Mouse (Mus musculus) liver, embryonic 14.5 days (tissue): Measurements from ENCODE around the gene Ssr1. TPM values are rescaled to one million over a fixed set of nuclear protein-coding genes. Genes with fewer than 3 reads are reported as not detected.

Source experiments
- ATAC-seq: fragments of 200-750 bp; cut with Nextera tagmentation; 2 replicates; pipeline ENCODE4 v1.8.0; 2017; ENCODE audit warnings: moderate number of reproducible peaks, mild to moderate bottlenecking, moderate library complexity; ENCODE audit not compliant: insufficient read depth
- DNase-seq, 3 experiments: peaks; one replicate each; pipeline ENCODE4 v3.0.0-alpha.2; 2012 to 2013; ENCODE audit warnings: low read depth in 3 of 3, low spot score in 3 of 3
- H3K27ac ChIP-seq: fragments of 300-500 bp; sonication (generic); 2 replicates; pipeline ENCODE4 v1.5.1; 2014; ENCODE audit warnings: moderate library complexity, mild to moderate bottlenecking, control low read depth, inconsistent platforms
- H3K27me3 ChIP-seq: fragments of 300-500 bp; sonication (generic); 2 replicates; pipeline ENCODE4 v1.6.1; 2014; ENCODE audit warnings: mild to moderate bottlenecking, low read length, moderate library complexity; ENCODE audit not compliant: control insufficient read depth, insufficient read depth
- H3K36me3 ChIP-seq: fragments of 300-500 bp; sonication (generic); replicated peaks from 2 replicates; pipeline ENCODE4 v1.6.1; 2014; ENCODE audit warnings: low read depth; ENCODE audit not compliant: control insufficient read depth, insufficient read depth
- H3K4me1 ChIP-seq, 2 experiments: fragments of 200-500 bp in 1 of 2; fragments of 300-500 bp in 1 of 2; sonication (generic) in 1 of 2; replicated peaks; 2 replicates each; pipeline ENCODE4 v1.6.1; 2012 to 2014; ENCODE audit warnings: antibody characterized with exemption in 1 of 2, inconsistent platforms in 1 of 2, low read length in 1 of 2; ENCODE audit not compliant: control insufficient read depth in 2 of 2, insufficient read depth in 2 of 2
- H3K4me2 ChIP-seq: fragments of 300-500 bp; sonication (generic); 2 replicates; pipeline ENCODE4 v1.6.1; 2014; ENCODE audit warnings: low read depth, mild to moderate bottlenecking, control low read depth, moderate library complexity
- H3K4me3 ChIP-seq, 2 experiments: fragments of 200-500 bp in 1 of 2; fragments of 300-500 bp in 1 of 2; sonication (generic) in 1 of 2; 2 replicates each; pipeline ENCODE4 v1.5.1; 2012 to 2014; ENCODE audit warnings: low read depth in 2 of 2, low read length in 2 of 2, mild to moderate bottlenecking in 2 of 2, control low read depth in 1 of 2, inconsistent platforms in 1 of 2, moderate library complexity in 1 of 2; ENCODE audit not compliant: insufficient read depth in 1 of 2
- H3K9ac ChIP-seq: fragments of 300-500 bp; sonication (generic); replicated peaks from 2 replicates; pipeline ENCODE4 v1.6.1; 2014; ENCODE audit warnings: mild to moderate bottlenecking, control low read depth, moderate library complexity
- H3K9me3 ChIP-seq: fragments of 300-500 bp; sonication (generic); 2 replicates; pipeline ENCODE4 v1.6.1; 2016; ENCODE audit warnings: low read length, mixed read lengths; ENCODE audit not compliant: control insufficient read depth
- CTCF ChIP-seq: IDR thresholded peaks from 2 replicates; pipeline ENCODE4 v1.5.1; 2016; ENCODE audit warnings: antibody characterized with exemption, low read depth, control low read depth
- EP300 ChIP-seq: IDR thresholded peaks from 2 replicates; pipeline ENCODE4 v1.6.1; 2016; ENCODE audit warnings: antibody characterized with exemption, low read depth
- WGBS: fragments of 180-500 bp; shearing (Covaris S2); extraction: QIAGEN DNeasy Blood & Tissue Kit; methylation state at CpG from one replicate; pipeline ENCODE4 v1.1.7; 2014; ENCODE audit not compliant: insufficient replicate concordance; 5-methylcytosine and 5-hydroxymethylcytosine counted together
- polyA plus RNA-seq, 2 experiments: library from polyadenylated mRNA; depleted of rRNA in 1 of 2; stranded (reverse) in 1 of 2; unstranded in 1 of 2; fragments of >200 nt; fragmentation: Nextera tagmentation in 1 of 2; extraction: Ambion mirVana in 1 of 2; gene quantifications; 2 replicates each; pipeline versions ENCODE4 v1.2.1 to v1.2.3; 2012 to 2014

The Ssr1 gene
- polyA plus RNA-seq, 2 experiments: 17.0 to 74.3 TPM

- Histone ChIP-seq H3K4me1 (peaks cover 0 to 8% of the 10 kb centered on the region in 2 experiments; a peak in 2 of 4 replicates), H3K4me2 (no peak overlapping the region), H3K9me3 (no peaks in the 10 kb centered on the region), H3K27me3 (no peaks in the 10 kb centered on the region), H3K27ac (no peak overlapping the region), H3K9ac (no peak overlapping the region), H3K4me3 (no peak overlapping the region), H3K36me3 (peaks cover 28% of the 10 kb centered on the region)
- no peak for DNase-seq
- no peak for TF ChIP-seq EP300
- TF ChIP-seq CTCF: no peak
- WGBS: 77% methylated on average over 6 of the region's 6 CpGs
- ATAC-seq: no peak
These were observed 20.0 kb downstream of the Ssr1 start for GRCm38 (mm10) chr13:37974036-37974435.

DNA sequence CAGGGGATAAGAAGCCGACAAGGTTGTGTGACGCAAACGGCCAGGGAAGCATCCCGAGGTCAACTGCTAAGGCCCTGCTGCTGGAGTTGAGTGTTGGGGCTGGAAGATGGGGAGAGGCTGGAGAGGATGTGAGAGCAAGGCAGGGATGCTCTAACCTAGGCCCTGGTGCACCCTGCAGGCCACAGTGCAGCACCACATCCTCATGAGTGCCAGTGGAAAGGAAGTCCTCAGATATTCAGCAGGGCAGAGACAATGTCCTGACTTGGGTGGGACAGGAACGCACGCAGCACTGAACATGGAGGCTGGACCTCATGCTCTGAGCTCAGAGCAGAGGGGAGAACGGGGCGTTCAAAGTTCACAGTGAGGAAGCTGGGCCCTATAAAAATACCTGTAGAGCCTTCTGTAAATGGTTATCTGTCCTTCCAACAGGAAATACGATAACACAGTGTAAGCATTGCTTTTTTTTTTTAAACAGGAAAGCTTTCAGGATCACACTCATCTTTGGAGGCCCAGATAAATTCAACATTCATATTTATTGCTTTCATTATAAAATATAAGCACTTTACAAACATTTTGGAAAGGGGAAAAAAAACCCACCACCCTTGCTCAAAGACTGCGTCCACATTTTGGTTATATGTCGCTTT is 23.0 kb downstream of the Ssr1 start:
- Histone ChIP-seq H3K9me3 (no peaks in the 10 kb centered on the region), H3K27me3 (no peaks in the 10 kb centered on the region), H3K9ac (no peak overlapping the region), H3K4me3 (no peak overlapping the region), H3K36me3 (peaks cover 3% of the 10 kb centered on the region; the same call in 1 of the 2 replicates), H3K4me1 (peaks cover 3 to 13% of the 10 kb centered on the region in 2 experiments), H3K4me2 (no peak overlapping the region), H3K27ac (no peak overlapping the region)
- DNase-seq (no peak), ATAC-seq (no peak)
- WGBS: 64% methylated on average over 11 of the region's 11 CpGs
- TF ChIP-seq EP300 (no peak), CTCF (peak; percentile 52)

GRCm38 (mm10) chr13:37969988-37970387 is 24.0 kb downstream of the Ssr1 start:
- no peak overlapping the region for H3K4me3 ChIP-seq
- no peak overlapping the region for H3K4me2 ChIP-seq
- no peak for ATAC-seq
- H3K36me3 ChIP-seq: no peaks in the 10 kb centered on the region; the same call in 1 of the 2 replicates
- H3K9ac ChIP-seq: no peak overlapping the region
- no peaks in the 10 kb centered on the region for H3K27me3 ChIP-seq
- WGBS: 50% methylated on average over 8 of the region's 8 CpGs
- H3K27ac ChIP-seq: no peak overlapping the region
- TF ChIP-seq EP300: no peak
- no peak for TF ChIP-seq CTCF
- DNase-seq: no peak
- peaks cover 11 to 23% of the 10 kb centered on the region in 2 experiments for H3K4me1 ChIP-seq
- no peaks in the 10 kb centered on the region for H3K9me3 ChIP-seq

GRCm38 (mm10) chr13:37969337-37969736 is 24.7 kb downstream of the Ssr1 start:
- Histone ChIP-seq H3K9ac (no peak overlapping the region), H3K9me3 (no peaks in the 10 kb centered on the region), H3K4me3 (no peak overlapping the region), H3K36me3 (no peaks in the 10 kb centered on the region; the same call in 1 of the 2 replicates), H3K27ac (no peak overlapping the region), H3K4me2 (no peak overlapping the region), H3K27me3 (no peaks in the 10 kb centered on the region), H3K4me1 (peaks cover 18 to 27% of the 10 kb centered on the region in 2 experiments)
- peak in 1 of 3 experiments; percentile 51 for DNase-seq
- 10% methylated on average over 14 of the region's 14 CpGs for WGBS
- TF ChIP-seq EP300: no peak
- peak; percentile 99 for TF ChIP-seq CTCF
- ATAC-seq: no peak

GRCm38 (mm10) chr13:37967565-37967964 is 26.5 kb downstream of the Ssr1 start:
- Histone ChIP-seq H3K27ac (no peak overlapping the region), H3K27me3 (no peaks in the 10 kb centered on the region), H3K4me2 (no peak overlapping the region), H3K9ac (no peak overlapping the region), H3K4me3 (no peak overlapping the region), H3K4me1 (peaks cover 24 to 34% of the 10 kb centered on the region in 2 experiments), H3K9me3 (no peaks in the 10 kb centered on the region), H3K36me3 (no peaks in the 10 kb centered on the region; the same call in 1 of the 2 replicates)
- no peak for DNase-seq
- no peak for ATAC-seq
- 70% methylated on average over 10 of the region's 10 CpGs for WGBS
- TF ChIP-seq CTCF: no peak
- no peak for TF ChIP-seq EP300
